Mouse (Mus musculus) inflammation-experienced regulatory T-cells, adult 6 months (primary cell): ENCODE measurements around the gene Sphk2. TPM values are rescaled to one million over a fixed set of nuclear protein-coding genes. Genes with fewer than 3 reads are reported as not detected.

Source experiments
- polyA plus RNA-seq, 3 experiments: library from polyadenylated mRNA; unstranded; fragments of 100-300 nt; shearing (Covaris generic); gene quantifications; one replicate each; pipeline ENCODE4 v1.2.1; 2017

The Sphk2 gene
- polyA plus RNA-seq, 3 experiments from 2014 or later: 12.1 to 17.3 (median 15.5) TPM

Other genes starting within 250 kb of the Sphk2 start
- 1 to 10 TPM in 1 of 3 experiments, under 1 TPM in 2; 0.23 to 1.8 (median 0.29) TPM for gene Tulp2, start 236.1 kb downstream of the Sphk2 start, polyA plus RNA-seq
- gene Gm45808, start 231.2 kb downstream of the Sphk2 start, polyA plus RNA-seq: not detected
- gene Dhdh, start 229.2 kb downstream of the Sphk2 start, polyA plus RNA-seq: 1 to 10 TPM; 1.0 to 1.1 (median 1.1) TPM
- 100 to 1,000 TPM; 119 to 153 (median 121) TPM for gene Nucb1, start 207.6 kb downstream of the Sphk2 start, polyA plus RNA-seq
- 10 to 100 TPM; 30.4 to 76.6 (median 56.4) TPM for gene Ppp1r15a, start 191.7 kb downstream of the Sphk2 start, polyA plus RNA-seq
- gene Plekha4, start 191.7 kb downstream of the Sphk2 start, polyA plus RNA-seq: under 1 TPM; 0.36 to 0.78 (median 0.53) TPM
- gene Hsd17b14, start 163.1 kb downstream of the Sphk2 start, polyA plus RNA-seq: under 1 TPM; 0.82 to 0.95 (median 0.91) TPM
- gene Bcat2, start 147.8 kb downstream of the Sphk2 start, polyA plus RNA-seq: 10 to 100 TPM; 33.2 to 54.7 (median 51.4) TPM
- not detected for gene Fgf21, start 102.5 kb downstream of the Sphk2 start, polyA plus RNA-seq
- gene Fut1, start 100.7 kb downstream of the Sphk2 start, polyA plus RNA-seq: not detected
- not detected for gene Izumo1, start 96.2 kb downstream of the Sphk2 start, polyA plus RNA-seq
- under 1 TPM in 1 of 3 experiments, not detected in 2; 0.17 TPM for gene Rasip1, start 90.5 kb downstream of the Sphk2 start, polyA plus RNA-seq
- gene Mamstr, start 78.0 kb downstream of the Sphk2 start, polyA plus RNA-seq: not detected
- gene Fut2, start 51.6 kb downstream of the Sphk2 start, polyA plus RNA-seq: not detected
- not detected for gene Ntn5, start 34.0 kb downstream of the Sphk2 start, polyA plus RNA-seq
- gene Sec1, start 23.6 kb downstream of the Sphk2 start, polyA plus RNA-seq: under 1 TPM in 1 of 3 experiments, not detected in 2; 0.22 TPM
- gene Car11, start 18.2 kb downstream of the Sphk2 start, polyA plus RNA-seq: 1 to 10 TPM in 2 of 3 experiments, not detected in 1; 1.5 TPM
- 1 to 10 TPM; 3.1 to 8.6 (median 6.5) TPM for gene Dbp, start 12.9 kb downstream of the Sphk2 start, polyA plus RNA-seq
- gene Rpl18, start 2.5 kb downstream of the Sphk2 start, polyA plus RNA-seq: 1,000 to 10,000 TPM; 1,609 to 2,946 (median 2,383) TPM
- under 1 TPM in 2 of 3 experiments, not detected in 1; 0.63 to 0.80 TPM for gene Fam83e, start 3.2 kb upstream of the Sphk2 start, polyA plus RNA-seq
- not detected for gene Spaca4, start 7.8 kb upstream of the Sphk2 start, polyA plus RNA-seq
- gene Lmtk3, start 65.7 kb upstream of the Sphk2 start, polyA plus RNA-seq: under 1 TPM in 1 of 3 experiments, not detected in 2; 0.58 TPM
- gene Sult2b1, start 66.7 kb upstream of the Sphk2 start, polyA plus RNA-seq: 1 to 10 TPM; 3.4 to 6.4 (median 3.8) TPM
- gene Cyth2, start 96.6 kb upstream of the Sphk2 start, polyA plus RNA-seq: 10 to 100 TPM; 11.9 to 19.8 (median 16.7) TPM
- gene Kcnj14, start 106.8 kb upstream of the Sphk2 start, polyA plus RNA-seq: not detected
- 10 to 100 TPM; 16.5 to 29.3 (median 27.2) TPM for gene Grwd1, start 112.9 kb upstream of the Sphk2 start, polyA plus RNA-seq
- gene Kdelr1, start 154.8 kb upstream of the Sphk2 start, polyA plus RNA-seq: 10 to 100 TPM; 18.9 to 39.3 (median 36.9) TPM
- gene Grin2d, start 160.4 kb upstream of the Sphk2 start, polyA plus RNA-seq: not detected
- gene Syngr4, start 178.7 kb upstream of the Sphk2 start, polyA plus RNA-seq: under 1 TPM in 1 of 3 experiments, not detected in 2; 0.52 TPM
- 1 to 10 TPM; 3.7 to 7.0 (median 5.0) TPM for gene Tmem143, start 178.9 kb upstream of the Sphk2 start, polyA plus RNA-seq
- gene Emp3, start 203.4 kb upstream of the Sphk2 start, polyA plus RNA-seq: 100 to 1,000 TPM; 512 to 771 (median 583) TPM
- gene Ccdc114, start 206.1 kb upstream of the Sphk2 start, polyA plus RNA-seq: 1 to 10 TPM; 1.4 to 1.8 (median 1.4) TPM